Mouse (Mus musculus): ENCODE results near the gene Setmar.

Gene Setmar

GRCm38 (mm10) chr6:108114971-108115370 is 50.1 kb downstream of the Setmar start:
- no peak for DNase-seq (ENCODE audit: low read depth, low spot score)

DNA sequence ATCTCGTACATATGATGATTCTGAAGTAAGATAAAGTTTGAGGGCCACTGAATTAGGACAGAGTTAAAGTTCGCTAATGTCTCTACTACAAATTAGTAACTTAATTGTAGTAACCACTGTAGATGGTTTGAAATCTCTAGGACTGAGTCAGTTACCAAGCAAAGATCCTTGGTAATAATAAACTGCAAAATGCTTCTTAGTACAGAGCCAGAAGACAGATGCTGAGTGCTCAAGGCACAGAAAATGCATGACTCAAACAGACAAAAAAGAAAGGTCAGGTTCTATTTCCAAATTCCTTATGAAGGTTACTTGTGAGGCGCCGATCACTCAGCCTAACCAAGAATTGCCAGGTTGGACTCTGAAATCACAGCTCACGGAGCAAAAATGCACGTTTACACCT is 53.0 kb downstream of the Setmar start:
- DNase-seq (ENCODE audit: low read depth, low spot score): no peak

DNA sequence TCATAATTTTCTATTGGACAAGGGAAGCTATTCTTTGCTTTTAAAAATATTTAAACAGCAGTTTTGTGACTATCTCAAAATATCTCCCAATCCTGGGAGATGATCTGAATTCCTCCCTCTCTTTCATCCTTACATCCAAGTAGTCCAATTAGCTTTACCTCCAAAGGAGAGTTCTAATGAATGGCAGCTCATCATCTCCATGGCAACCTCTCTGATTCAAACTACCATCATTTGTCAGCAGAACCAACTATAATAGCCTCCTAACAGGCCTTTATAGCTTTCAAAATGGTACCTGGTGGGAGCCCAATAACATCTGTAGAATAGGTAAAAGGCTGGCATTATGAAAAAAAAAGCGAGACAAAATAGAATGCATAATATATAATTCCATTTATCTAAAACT is 60.6 kb downstream of the Setmar start:
- DNase-seq (ENCODE audit: low read depth, low spot score): no peak

- no peak for DNase-seq (ENCODE audit: low read depth, low spot score)
These were observed 61.8 kb downstream of the Setmar start for GRCm38 (mm10) chr6:108126631-108127030.

Measured in retina, postnatal 7 days (tissue).